Mouse (Mus musculus) liver, embryonic 14.5 days (tissue): ENCODE data around the gene Tmem205.

Experiments
- CTCF ChIP-seq: IDR thresholded peaks from 2 replicates; pipeline ENCODE4 v1.5.1; 2016; ENCODE audit warnings: antibody characterized with exemption, low read depth, control low read depth
- EP300 ChIP-seq: IDR thresholded peaks from 2 replicates; pipeline ENCODE4 v1.6.1; 2016; ENCODE audit warnings: antibody characterized with exemption, low read depth

GRCm38 (mm10) chr9:21943638-21944037 is 16.3 kb upstream of the Tmem205 start:
- no peak for TF ChIP-seq CTCF
- TF ChIP-seq EP300: no peak
